ENCODE assay signal across 17 mouse cellular contexts in the genomic region with DNA sequence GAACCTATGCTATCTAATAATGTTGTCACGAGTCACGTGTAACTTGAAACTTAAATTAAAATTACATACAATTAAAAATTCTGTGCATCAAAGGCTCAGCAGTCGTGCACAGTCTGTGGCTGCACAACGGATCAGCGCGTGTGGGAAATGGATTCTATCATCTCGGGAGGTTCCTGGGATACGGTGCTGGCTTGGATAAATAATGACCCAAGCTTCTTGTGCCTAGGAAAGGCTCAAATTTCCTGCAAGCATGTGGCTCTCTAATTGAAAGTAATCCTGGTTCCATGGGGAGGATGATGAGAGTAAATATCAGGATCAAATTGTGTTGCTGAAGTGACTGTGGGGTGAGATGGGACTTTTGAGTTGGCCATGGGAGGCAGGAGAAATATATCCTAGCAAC.
"Had no signal": no experiment of that assay in that cellular context is flagged by ENCODE, and none has a peak within 500 bp of the region (broad histone marks: within the 10 kb centered on the region; RNA-seq: fewer than 3 reads in every experiment).

No protein-coding gene starts in this region.

- H3K27ac ChIP-seq: lung, embryonic 15.5 days; macrophage; midbrain, embryonic 13.5 days; midbrain, embryonic 15.5 days; neural tube, embryonic 12.5 days; stomach, embryonic 15.5 days; stomach, postnatal 0 days had no signal

- H3K4me3 ChIP-seq: lung, embryonic 15.5 days; megakaryocyte, embryonic 14.5 days; midbrain, embryonic 13.5 days; midbrain, embryonic 15.5 days; neural tube, embryonic 12.5 days; stomach, embryonic 15.5 days had no signal

- H3K36me3 ChIP-seq: lung, embryonic 15.5 days; midbrain, embryonic 13.5 days; midbrain, embryonic 15.5 days; neural tube, embryonic 12.5 days; stomach, embryonic 15.5 days had no signal

- H3K9ac ChIP-seq: lung, embryonic 15.5 days; midbrain, embryonic 13.5 days; midbrain, embryonic 15.5 days; neural tube, embryonic 12.5 days; stomach, embryonic 15.5 days had no signal

- H3K4me2 ChIP-seq: lung, embryonic 15.5 days; midbrain, embryonic 11.5 days; midbrain, embryonic 13.5 days; midbrain, embryonic 15.5 days; neural tube, embryonic 12.5 days; stomach, embryonic 15.5 days had no signal

- H3K27me3 ChIP-seq: lung, embryonic 15.5 days; megakaryocyte, embryonic 14.5 days; midbrain, embryonic 13.5 days; midbrain, embryonic 15.5 days; neural tube, embryonic 12.5 days; stomach, embryonic 15.5 days had no signal

- ATAC-seq: lung, postnatal 0 days; midbrain, embryonic 13.5 days; midbrain, embryonic 15.5 days had no signal

- H3K4me1 ChIP-seq: lung, embryonic 15.5 days; stomach, embryonic 15.5 days had no signal

- DNase-seq: lung, adult 2 months; lung, postnatal 14 days; lung, postnatal 36 days; right cerebral cortex, postnatal 14 days; thymus, adult 2 months; thymus, postnatal 25 days; thymus, postnatal 4 days had no signal

- H3K9me3 ChIP-seq: lung, embryonic 15.5 days; megakaryocyte, embryonic 14.5 days; midbrain, embryonic 13.5 days; midbrain, embryonic 15.5 days; neural tube, embryonic 12.5 days; stomach, embryonic 15.5 days had no signal
